Mouse (Mus musculus): ENCODE measurements around the gene Ghrh. TPM values are rescaled to one million over a fixed set of nuclear protein-coding genes. Genes with fewer than 3 reads are reported as not detected.
"Not testable (repeated sequence)": the region's sequence is repeated elsewhere in the genome, so short reads cannot be mapped to it uniquely, and the experiment has no call there.

The Ghrh gene
- 1.0 TPM in 2 replicates for polyA plus RNA-seq (2014; fragmentation: Nextera tagmentation; extraction: Ambion mirVana)

DNA sequence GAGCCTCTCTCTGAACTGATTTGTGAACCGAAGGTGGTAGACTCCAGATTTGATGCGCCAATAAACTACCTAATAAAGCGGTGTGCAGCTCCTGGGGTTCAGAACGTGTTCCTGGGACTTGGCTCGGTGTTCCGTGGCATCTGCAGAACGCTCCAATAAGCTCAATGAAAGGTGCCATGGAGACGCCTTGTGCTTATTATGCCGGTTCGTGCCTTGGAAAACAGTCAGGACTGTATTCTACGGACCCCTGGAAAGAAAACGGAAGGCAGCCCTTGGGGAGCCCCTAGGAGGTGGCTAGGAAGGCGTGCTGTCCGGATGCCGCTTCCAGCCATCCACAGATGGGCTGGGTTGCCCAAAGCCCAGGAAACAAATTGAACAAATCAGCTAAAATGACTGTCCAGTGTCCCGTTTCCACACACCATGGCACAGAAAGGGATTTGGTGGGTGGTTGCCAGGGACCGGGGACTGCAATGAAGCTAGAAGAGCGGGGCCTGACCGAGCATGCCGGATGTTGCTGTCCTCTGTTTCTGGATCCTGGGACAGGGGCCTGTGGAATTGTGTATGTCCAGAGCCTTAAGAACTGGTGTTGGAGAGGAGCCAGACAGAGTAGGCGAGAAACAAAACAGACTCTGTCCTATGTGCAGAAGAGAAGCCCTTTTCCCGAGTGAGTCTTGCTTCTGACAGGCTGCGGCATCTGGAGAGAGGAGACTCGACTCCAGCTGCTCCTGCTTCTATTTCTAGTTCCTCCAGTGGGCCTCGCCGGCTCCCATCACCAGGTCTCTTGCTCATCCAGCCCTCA lies at the start of gene Ghrh:
TSS of gene Ghrh (minus strand) at position 146 of the 799 bp plus-strand sequence.
- no peak for DNase-seq (ENCODE audit: low spot score)
- no peak for ATAC-seq (ENCODE audit: low FRiP score)
- peak within 1 kb of the TSS; percentile 42; the same call in 1 of the 2 replicates for H3K9ac ChIP-seq (ENCODE audit: low read depth, low read length)

DNA sequence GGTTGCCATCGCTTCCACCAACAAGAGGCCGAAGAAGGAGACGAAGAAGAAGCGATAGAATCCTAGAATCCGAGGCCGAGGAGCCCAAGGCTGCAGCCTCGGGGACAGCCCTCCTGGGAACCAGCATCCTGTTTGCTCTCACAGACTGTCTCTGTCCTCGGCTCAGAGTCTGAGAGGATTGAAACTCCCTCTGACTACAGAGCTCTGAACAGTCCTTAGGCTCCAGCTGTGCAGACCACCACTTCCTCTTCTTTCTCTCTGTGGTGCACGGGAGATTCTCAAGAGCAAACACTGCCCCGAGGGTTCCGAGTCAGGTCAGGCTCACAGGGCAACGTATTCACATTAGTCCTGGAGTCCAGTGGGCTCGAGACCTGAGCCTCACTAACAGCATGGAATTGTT lies 48.7 kb upstream of the Ghrh start:
- DNase-seq (ENCODE audit: low spot score) (no peak), ATAC-seq (ENCODE audit: low FRiP score) (no peak)
- Histone ChIP-seq H3K4me2 (replicated peaks; ENCODE audit: low read depth, low read length) (no peak overlapping the region), H3K36me3 (ENCODE audit: control insufficient read depth, insufficient read depth, low read length) (peaks cover 4% of the 10 kb centered on the region; the same call in 1 of the 2 replicates), H3K27ac (ENCODE audit: low read depth, low read length) (peak overlapping the region; percentile 54), H3K9me3 (ENCODE audit: control insufficient read depth, low read length) (no peaks in the 10 kb centered on the region), H3K9ac (ENCODE audit: low read depth, low read length) (no peak overlapping the region), H3K4me1 (replicated peaks; ENCODE audit: control insufficient read depth, insufficient read depth, low read length) (no peaks in the 10 kb centered on the region), H3K27me3 (ENCODE audit: control insufficient read depth, insufficient read depth, low read length) (no peaks in the 10 kb centered on the region), H3K4me3 (ENCODE audit: low read depth, low read length) (no peak overlapping the region)
- WGBS: 62% methylated on average over 13 of the region's 13 CpGs

More for the DNA sequence above, at the start of gene Ghrh:
- Histone ChIP-seq H3K4me3 (ENCODE audit: low read depth, low read length) (no peak within 1 kb of the TSS), H3K27ac (ENCODE audit: low read depth, low read length) (peak within 1 kb of the TSS; percentile 68; the same call in 1 of the 2 replicates), H3K4me2 (replicated peaks; ENCODE audit: low read depth, low read length) (no peak within 1 kb of the TSS), H3K9me3 (ENCODE audit: control insufficient read depth, low read length) (no peaks in the 10 kb centered on the region), H3K4me1 (replicated peaks; ENCODE audit: control insufficient read depth, insufficient read depth, low read length) (peaks cover 5% of the 10 kb centered on the region), H3K36me3 (ENCODE audit: control insufficient read depth, insufficient read depth, low read length) (no peaks in the 10 kb centered on the region), H3K27me3 (ENCODE audit: control insufficient read depth, insufficient read depth, low read length) (no peaks in the 10 kb centered on the region)
- 65% methylated on average over 26 of the region's 26 CpGs for WGBS

DNA sequence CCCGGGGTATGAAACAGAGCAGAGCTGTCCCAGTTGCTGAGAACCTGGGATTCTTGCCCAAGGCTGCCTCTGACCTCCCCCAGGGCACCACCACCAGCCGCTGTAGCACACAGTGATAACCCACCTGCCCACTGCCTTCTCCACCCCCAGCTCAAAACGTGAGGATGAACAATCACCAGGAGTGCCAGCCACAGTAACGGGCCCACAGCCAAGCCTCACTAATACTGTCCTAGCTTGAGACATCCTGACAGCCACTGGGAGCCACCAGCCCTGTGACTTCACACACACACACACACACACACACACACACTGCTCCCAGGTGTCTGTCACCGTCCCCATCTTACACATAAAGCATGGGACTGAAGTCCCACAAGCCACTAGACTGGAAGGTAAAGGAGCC lies 48.1 kb upstream of the Ghrh start:
- no peak for ATAC-seq (ENCODE audit: low FRiP score)
- Histone ChIP-seq H3K36me3 (ENCODE audit: control insufficient read depth, insufficient read depth, low read length) (peaks cover 4% of the 10 kb centered on the region; the same call in 1 of the 2 replicates), H3K4me3 (ENCODE audit: low read depth, low read length) (no peak overlapping the region), H3K4me1 (replicated peaks; ENCODE audit: control insufficient read depth, insufficient read depth, low read length) (no peaks in the 10 kb centered on the region), H3K4me2 (replicated peaks; ENCODE audit: low read depth, low read length) (no peak overlapping the region), H3K27ac (ENCODE audit: low read depth, low read length) (peak overlapping the region; percentile 54), H3K9ac (ENCODE audit: low read depth, low read length) (no peak overlapping the region), H3K9me3 (ENCODE audit: control insufficient read depth, low read length) (no peaks in the 10 kb centered on the region), H3K27me3 (ENCODE audit: control insufficient read depth, insufficient read depth, low read length) (no peaks in the 10 kb centered on the region)
- 69% methylated on average over 5 of the region's 5 CpGs for WGBS
- DNase-seq (ENCODE audit: low spot score): no peak

DNA sequence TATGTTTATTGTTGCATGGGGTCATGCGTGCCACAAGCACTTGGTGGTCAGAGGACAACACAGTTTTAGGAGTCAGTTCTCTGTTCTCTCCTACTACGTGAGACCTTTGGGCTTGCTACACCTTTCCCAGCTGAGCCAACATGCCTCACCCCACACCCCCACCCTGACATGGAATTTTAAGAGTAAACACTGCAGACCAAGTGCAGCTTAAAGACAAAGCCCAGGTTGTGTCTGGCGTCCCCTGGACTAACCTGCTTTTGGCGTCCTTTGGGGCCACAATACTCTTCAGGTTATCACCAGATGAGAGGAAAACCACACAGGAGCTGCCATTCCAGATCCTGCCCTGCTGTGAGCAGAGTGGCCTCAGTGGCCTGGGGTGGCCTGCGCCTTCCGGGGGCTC lies 47.6 kb upstream of the Ghrh start:
- H3K4me3 ChIP-seq (ENCODE audit: low read depth, low read length): no peak overlapping the region
- no peaks in the 10 kb centered on the region for H3K4me1 ChIP-seq (replicated peaks; ENCODE audit: control insufficient read depth, insufficient read depth, low read length)
- H3K27ac ChIP-seq (ENCODE audit: low read depth, low read length): no peak overlapping the region
- no peak overlapping the region for H3K4me2 ChIP-seq (replicated peaks; ENCODE audit: low read depth, low read length)
- H3K36me3 ChIP-seq (ENCODE audit: control insufficient read depth, insufficient read depth, low read length): peaks cover 4% of the 10 kb centered on the region; the same call in 1 of the 2 replicates
- WGBS: 75% methylated on average over 6 of the region's 6 CpGs
- no peaks in the 10 kb centered on the region for H3K9me3 ChIP-seq (ENCODE audit: control insufficient read depth, low read length)
- no peak for ATAC-seq (ENCODE audit: low FRiP score)
- DNase-seq (ENCODE audit: low spot score): no peak
- H3K27me3 ChIP-seq (ENCODE audit: control insufficient read depth, insufficient read depth, low read length): no peaks in the 10 kb centered on the region
- no peak overlapping the region for H3K9ac ChIP-seq (ENCODE audit: low read depth, low read length)

DNA sequence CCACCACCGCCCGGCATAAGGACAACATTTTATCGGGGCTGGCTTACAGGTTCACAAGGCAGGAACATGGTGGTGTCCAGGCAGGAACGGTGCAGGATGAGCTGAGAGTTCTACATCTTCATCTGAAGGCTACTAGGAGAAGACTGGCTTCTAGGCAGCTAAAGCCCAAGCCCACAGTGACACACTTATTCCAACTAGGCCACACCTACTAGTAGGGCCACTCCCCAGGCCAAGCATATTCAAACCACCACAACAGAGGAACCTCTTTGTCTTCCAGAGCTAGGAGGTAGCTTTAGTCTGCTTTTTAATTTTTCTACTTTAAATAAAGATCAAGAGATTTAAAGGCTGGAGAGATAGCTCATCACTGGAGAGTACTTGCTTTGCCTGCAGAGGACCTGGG lies 46.2 kb upstream of the Ghrh start:
- no peak for ATAC-seq (ENCODE audit: low FRiP score)

DNA sequence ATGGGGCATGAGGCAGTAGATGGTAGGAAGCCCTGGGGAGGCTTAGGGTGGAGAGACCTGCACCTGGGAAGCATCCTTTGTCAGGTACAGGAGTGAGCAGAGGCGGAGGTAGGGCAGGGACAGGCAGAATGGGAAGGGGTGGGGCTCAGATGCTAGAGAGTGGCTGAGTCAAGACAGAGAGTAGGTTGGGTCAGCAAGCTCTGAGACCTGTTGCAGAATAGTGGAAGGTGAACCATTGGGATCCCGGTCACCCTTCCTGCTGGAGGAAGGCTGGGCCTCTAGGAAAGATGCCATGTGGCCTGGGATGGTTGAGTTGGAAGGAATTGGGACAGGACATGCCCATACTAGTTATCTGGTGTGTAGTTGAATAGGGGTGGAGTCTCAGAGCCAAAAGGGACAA lies 45.0 kb upstream of the Ghrh start:
- Histone ChIP-seq H3K4me2 (replicated peaks; ENCODE audit: low read depth, low read length) (no peak overlapping the region), H3K9me3 (ENCODE audit: control insufficient read depth, low read length) (no peaks in the 10 kb centered on the region), H3K4me1 (replicated peaks; ENCODE audit: control insufficient read depth, insufficient read depth, low read length) (no peaks in the 10 kb centered on the region), H3K36me3 (ENCODE audit: control insufficient read depth, insufficient read depth, low read length) (no peaks in the 10 kb centered on the region), H3K27me3 (ENCODE audit: control insufficient read depth, insufficient read depth, low read length) (no peaks in the 10 kb centered on the region), H3K4me3 (ENCODE audit: low read depth, low read length) (no peak overlapping the region), H3K27ac (ENCODE audit: low read depth, low read length) (no peak overlapping the region), H3K9ac (ENCODE audit: low read depth, low read length) (no peak overlapping the region)
- 89% methylated on average over 2 of the region's 2 CpGs for WGBS
- no peak for DNase-seq (ENCODE audit: low spot score)
- ATAC-seq (ENCODE audit: low FRiP score): no peak

More for the DNA sequence above, 46.2 kb upstream of the Ghrh start:
- no peaks in the 10 kb centered on the region for H3K9me3 ChIP-seq (ENCODE audit: control insufficient read depth, low read length)
- DNase-seq (ENCODE audit: low spot score): no peak
- H3K36me3 ChIP-seq (ENCODE audit: control insufficient read depth, insufficient read depth, low read length): peaks cover 4% of the 10 kb centered on the region; the same call in 1 of the 2 replicates
- H3K4me2 ChIP-seq (replicated peaks; ENCODE audit: low read depth, low read length): no peak overlapping the region
- H3K4me3 ChIP-seq (ENCODE audit: low read depth, low read length): no peak overlapping the region
- H3K27me3 ChIP-seq (ENCODE audit: control insufficient read depth, insufficient read depth, low read length): no peaks in the 10 kb centered on the region
- no peaks in the 10 kb centered on the region for H3K4me1 ChIP-seq (replicated peaks; ENCODE audit: control insufficient read depth, insufficient read depth, low read length)
- 93% methylated on average over 4 of the region's 4 CpGs for WGBS
- H3K9ac ChIP-seq (ENCODE audit: low read depth, low read length): no peak overlapping the region
- no peak overlapping the region for H3K27ac ChIP-seq (ENCODE audit: low read depth, low read length)

DNA sequence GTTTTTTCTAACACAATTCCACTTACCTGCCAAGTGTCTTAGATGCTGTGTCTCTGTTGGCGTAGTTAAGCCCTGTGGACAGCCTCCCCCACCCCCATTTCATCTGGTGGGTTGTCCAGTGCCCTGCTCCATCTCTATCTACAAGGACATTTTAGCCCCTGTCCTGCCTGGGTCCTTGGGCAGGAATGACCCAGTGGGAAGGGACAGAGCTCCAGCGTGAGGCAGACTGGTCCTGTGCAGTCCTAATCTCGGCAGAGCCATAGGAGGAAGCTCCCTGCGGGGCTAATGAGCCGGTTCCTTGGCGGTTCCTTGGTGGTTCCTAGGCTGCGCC lies 42.2 kb upstream of the Ghrh start:
- WGBS: 93% methylated on average over 7 of the region's 7 CpGs
- Histone ChIP-seq H3K27me3 (ENCODE audit: control insufficient read depth, insufficient read depth, low read length) (no peaks in the 10 kb centered on the region), H3K27ac (ENCODE audit: low read depth, low read length) (no peak overlapping the region), H3K4me1 (replicated peaks; ENCODE audit: control insufficient read depth, insufficient read depth, low read length) (no peaks in the 10 kb centered on the region), H3K36me3 (ENCODE audit: control insufficient read depth, insufficient read depth, low read length) (no peaks in the 10 kb centered on the region), H3K9me3 (ENCODE audit: control insufficient read depth, low read length) (no peaks in the 10 kb centered on the region), H3K4me2 (replicated peaks; ENCODE audit: low read depth, low read length) (no peak overlapping the region), H3K9ac (ENCODE audit: low read depth, low read length) (no peak overlapping the region), H3K4me3 (ENCODE audit: low read depth, low read length) (no peak overlapping the region)
- DNase-seq (ENCODE audit: low spot score): no peak
- ATAC-seq (ENCODE audit: low FRiP score): no peak

DNA sequence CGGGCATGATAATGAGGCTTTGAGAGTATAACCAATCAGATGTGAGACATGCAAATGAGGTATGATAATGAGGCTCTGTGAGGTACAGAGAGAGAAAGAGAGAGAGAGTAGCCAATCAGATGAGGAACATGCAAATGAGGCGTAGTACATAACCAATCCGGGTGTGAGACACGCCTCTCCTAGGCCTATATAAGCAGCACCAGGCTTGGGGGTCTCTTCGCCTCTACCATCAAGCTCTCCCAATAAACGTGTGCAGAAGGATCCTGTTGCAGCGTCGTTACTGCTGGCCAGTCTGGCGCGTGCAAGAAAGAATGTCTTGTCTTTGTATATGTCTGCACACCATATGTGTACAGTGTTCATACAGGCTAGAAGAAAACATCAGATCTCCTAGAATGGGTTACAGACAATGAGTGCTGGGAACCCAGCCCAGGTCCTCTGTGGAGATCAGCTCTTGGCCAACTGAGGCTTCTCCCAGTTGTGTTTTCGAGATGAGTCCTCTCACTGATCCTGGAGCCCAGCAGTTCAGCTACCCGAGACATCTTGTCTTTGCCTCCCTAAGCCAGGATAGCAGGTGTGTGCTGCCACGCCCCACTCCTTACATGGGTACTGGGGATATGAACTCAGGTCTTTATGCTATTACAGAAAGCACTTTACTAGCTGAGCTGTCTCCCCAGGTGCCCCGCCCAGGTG lies 41.7 kb upstream of the Ghrh start:
- not testable (repeated sequence) for H3K4me1 ChIP-seq (replicated peaks; ENCODE audit: control insufficient read depth, insufficient read depth, low read length); H3K4me2 ChIP-seq (replicated peaks; ENCODE audit: low read depth, low read length); H3K9ac ChIP-seq (ENCODE audit: low read depth, low read length); H3K4me3 ChIP-seq (ENCODE audit: low read depth, low read length); H3K27ac ChIP-seq (ENCODE audit: low read depth, low read length); ATAC-seq (ENCODE audit: low FRiP score); H3K9me3 ChIP-seq (ENCODE audit: control insufficient read depth, low read length); H3K36me3 ChIP-seq (ENCODE audit: control insufficient read depth, insufficient read depth, low read length); DNase-seq (ENCODE audit: low spot score); H3K27me3 ChIP-seq (ENCODE audit: control insufficient read depth, insufficient read depth, low read length)
- 92% methylated on average over 14 of the region's 14 CpGs for WGBS

DNA sequence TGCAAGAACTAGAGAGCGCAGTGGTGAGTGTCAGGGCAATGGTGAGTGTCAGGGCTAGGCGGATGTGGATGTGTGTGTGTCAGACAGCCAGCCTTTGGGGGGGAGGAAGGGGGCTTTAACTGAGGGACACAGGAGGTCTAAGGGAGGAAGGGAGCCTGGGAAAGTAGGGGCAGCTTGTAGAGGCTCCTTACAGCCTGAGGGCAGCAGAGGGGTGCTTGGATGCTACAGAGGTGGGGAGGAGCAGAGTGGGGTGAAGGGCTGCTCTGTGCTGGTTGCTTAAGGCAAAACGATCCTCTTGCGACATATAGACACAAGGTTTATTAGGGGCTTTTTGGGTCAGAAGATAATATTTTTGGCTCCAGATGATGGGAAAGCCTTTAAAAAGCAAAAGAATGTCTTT lies 37.5 kb upstream of the Ghrh start:
- no peak for ATAC-seq (ENCODE audit: low FRiP score)
- Histone ChIP-seq H3K27ac (ENCODE audit: low read depth, low read length) (no peak overlapping the region), H3K4me2 (replicated peaks; ENCODE audit: low read depth, low read length) (no peak overlapping the region), H3K4me3 (ENCODE audit: low read depth, low read length) (no peak overlapping the region), H3K36me3 (ENCODE audit: control insufficient read depth, insufficient read depth, low read length) (no peaks in the 10 kb centered on the region), H3K27me3 (ENCODE audit: control insufficient read depth, insufficient read depth, low read length) (no peaks in the 10 kb centered on the region), H3K4me1 (replicated peaks; ENCODE audit: control insufficient read depth, insufficient read depth, low read length) (no peaks in the 10 kb centered on the region), H3K9me3 (ENCODE audit: control insufficient read depth, low read length) (no peaks in the 10 kb centered on the region), H3K9ac (ENCODE audit: low read depth, low read length) (no peak overlapping the region)
- whole genome bisulfite sequencing: 93% methylated on average over 4 of the region's 4 CpGs
- no peak for DNase-seq (ENCODE audit: low spot score)
